Mouse (Mus musculus) right cerebral cortex, postnatal 10 days (tissue): ENCODE data around the gene Fbxo28.

Experiments
- DNase-seq, 2 experiments: peaks; one replicate each; pipeline ENCODE4 v3.0.0; 2021; ENCODE audit warnings: low spot score in 2 of 2

The Fbxo28 gene

GRCm38 (mm10) chr1:182340821-182341781 is at the start of gene Fbxo28:
Gene Fbxo28 (minus strand): TSS chr1:182341629.
- DNase-seq: peak; percentile 93

- no peak for DNase-seq
Measured at GRCm38 (mm10) chr1:182388729-182389128, 47.3 kb upstream of the Fbxo28 start.

- DNase-seq: no peak
Measured at GRCm38 (mm10) chr1:182386449-182386848, 45.0 kb upstream of the Fbxo28 start.

GRCm38 (mm10) chr1:182383096-182383495 is 41.7 kb upstream of the Fbxo28 start:
- DNase-seq: no peak

GRCm38 (mm10) chr1:182381327-182381726 is 39.9 kb upstream of the Fbxo28 start:
- no peak for DNase-seq

- no peak for DNase-seq
Measured at GRCm38 (mm10) chr1:182380683-182381082, 39.3 kb upstream of the Fbxo28 start.

- no peak for DNase-seq
Measured at GRCm38 (mm10) chr1:182378876-182379275, 37.4 kb upstream of the Fbxo28 start.

GRCm38 (mm10) chr1:182378205-182378835 is 36.9 kb upstream of the Fbxo28 start:
- DNase-seq: no peak

GRCm38 (mm10) chr1:182377519-182377918 is 36.1 kb upstream of the Fbxo28 start:
- DNase-seq: no peak

- no peak for DNase-seq
Measured at GRCm38 (mm10) chr1:182376826-182377225, 35.4 kb upstream of the Fbxo28 start.

- no peak for DNase-seq
Measured at GRCm38 (mm10) chr1:182376221-182376620, 34.8 kb upstream of the Fbxo28 start.

GRCm38 (mm10) chr1:182371891-182372290 is 30.5 kb upstream of the Fbxo28 start:
- DNase-seq: no peak

GRCm38 (mm10) chr1:182369435-182369834 is 28.0 kb upstream of the Fbxo28 start:
- no peak for DNase-seq

GRCm38 (mm10) chr1:182368782-182369181 is 27.4 kb upstream of the Fbxo28 start:
- DNase-seq: no peak

- no peak for DNase-seq
Measured at GRCm38 (mm10) chr1:182368309-182368708, 26.9 kb upstream of the Fbxo28 start.

- no peak for DNase-seq
Measured at GRCm38 (mm10) chr1:182363683-182364404, 22.4 kb upstream of the Fbxo28 start.

GRCm38 (mm10) chr1:182362703-182363102 is 21.3 kb upstream of the Fbxo28 start:
- DNase-seq: no peak

- DNase-seq: no peak
Measured at GRCm38 (mm10) chr1:182358133-182358532, 16.7 kb upstream of the Fbxo28 start.

GRCm38 (mm10) chr1:182354504-182355147 is 13.2 kb upstream of the Fbxo28 start:
- DNase-seq: no peak

- DNase-seq: no peak
Measured at GRCm38 (mm10) chr1:182349557-182349956, 8.1 kb upstream of the Fbxo28 start.

GRCm38 (mm10) chr1:182346491-182346890 is 5.1 kb upstream of the Fbxo28 start:
- peak; percentile 37 to 52 for DNase-seq

- no peak for DNase-seq
Measured at GRCm38 (mm10) chr1:182345857-182346256, 4.4 kb upstream of the Fbxo28 start.
